Mouse (Mus musculus) embryonic facial prominence, embryonic 14.5 days (tissue): ENCODE data around the gene Prkra. TPM values are rescaled to one million over a fixed set of nuclear protein-coding genes. Genes with fewer than 3 reads are reported as not detected.
"Not testable (repeated sequence)": the region's sequence is repeated elsewhere in the genome, so short reads cannot be mapped to it uniquely, and the experiment has no call there.

Experiments used
- ATAC-seq: fragments of 200-750 bp; cut with Nextera tagmentation; 2 replicates; pipeline ENCODE4 v1.8.0; 2017; ENCODE audit warnings: low read depth, moderate number of reproducible peaks, moderate TSS enrichment
- DNase-seq: peaks from one replicate; pipeline ENCODE4 v3.0.0-alpha.2; 2015; ENCODE audit warnings: low spot score
- H3K27ac ChIP-seq: fragments of 300-500 bp; sonication (generic); replicated peaks from 2 replicates; pipeline ENCODE4 v1.5.1; 2014; ENCODE audit warnings: low read depth, mild to moderate bottlenecking, low read length, moderate library complexity
- H3K27me3 ChIP-seq: fragments of 300-500 bp; sonication (generic); replicated peaks from 2 replicates; pipeline ENCODE4 v1.6.1; 2014; ENCODE audit warnings: low read length; ENCODE audit not compliant: control insufficient read depth, insufficient read depth
- H3K36me3 ChIP-seq: fragments of 300-500 bp; sonication (generic); 2 replicates; pipeline ENCODE4 v1.6.1; 2014; ENCODE audit warnings: low read length, mixed read lengths; ENCODE audit not compliant: control insufficient read depth, insufficient read depth
- H3K4me1 ChIP-seq: fragments of 300-500 bp; sonication (generic); 2 replicates; pipeline ENCODE4 v1.6.1; 2014; ENCODE audit warnings: antibody characterized with exemption, low read length; ENCODE audit not compliant: control insufficient read depth, insufficient read depth
- H3K4me2 ChIP-seq: fragments of 300-500 bp; sonication (generic); 2 replicates; pipeline ENCODE4 v1.6.1; 2014; ENCODE audit warnings: low read depth, mild to moderate bottlenecking, low read length, moderate library complexity, mixed read lengths
- H3K4me3 ChIP-seq: fragments of 300-500 bp; sonication (generic); 2 replicates; pipeline ENCODE4 v1.5.1; 2014; ENCODE audit warnings: low read depth, mild to moderate bottlenecking, low read length
- H3K9ac ChIP-seq: fragments of 300-500 bp; sonication (generic); 2 replicates; pipeline ENCODE4 v1.6.1; 2014; ENCODE audit warnings: low read depth, mild to moderate bottlenecking, low read length, moderate library complexity, mixed read lengths
- H3K9me3 ChIP-seq: fragments of 300-500 bp; sonication (generic); 2 replicates; pipeline ENCODE4 v1.6.1; 2016; ENCODE audit warnings: low read length; ENCODE audit not compliant: control insufficient read depth
- WGBS: fragments of 180-500 bp; shearing (Covaris S2); extraction: QIAGEN DNeasy Blood & Tissue Kit; methylation state at CpG from one replicate; pipeline ENCODE4 v1.1.7; 2014; 5-methylcytosine and 5-hydroxymethylcytosine counted together
- polyA plus RNA-seq: library from polyadenylated mRNA; unstranded; fragments of >200 nt; fragmentation: Nextera tagmentation; extraction: Ambion mirVana; gene quantifications from 2 replicates; pipeline ENCODE4 v1.2.1, GENCODE M21; 2014

Gene Prkra
- polyA plus RNA-seq, 1 experiment from 2014 or later = 52.8 TPM

DNA sequence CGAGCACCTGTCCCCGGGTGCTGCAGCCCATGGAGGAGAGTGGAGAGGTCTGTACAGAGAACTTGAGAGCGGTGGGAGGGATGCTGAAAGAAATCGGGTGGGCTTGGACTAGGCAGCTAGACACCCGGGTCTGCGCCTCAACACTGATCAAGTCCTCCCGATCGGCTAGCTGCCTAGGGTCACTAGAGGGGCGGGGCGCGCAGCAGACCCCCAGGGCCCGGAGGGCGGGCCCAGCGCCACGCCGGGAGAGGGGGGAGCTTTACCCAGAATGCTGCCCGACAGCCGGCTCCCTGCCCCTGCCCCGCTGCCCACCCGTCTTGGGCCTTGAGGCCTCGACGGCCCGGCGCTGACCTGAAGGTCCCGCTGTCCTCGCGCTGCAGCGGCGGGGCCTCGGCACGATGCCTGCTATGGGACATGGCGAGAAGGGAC is 360 bp downstream of the Prkra start:
- Histone ChIP-seq H3K36me3 (peaks cover 8% of the 10 kb centered on the region), H3K27me3 (no peaks in the 10 kb centered on the region), H3K27ac (peak overlapping the region; percentile 79), H3K9me3 (no peaks in the 10 kb centered on the region), H3K9ac (peak overlapping the region; percentile 88), H3K4me2 (peak overlapping the region; percentile 85), H3K4me3 (peak overlapping the region; percentile 90), H3K4me1 (peaks cover 11% of the 10 kb centered on the region)
- peak; percentile 41 for ATAC-seq
- WGBS = 2% methylated on average over 18 of the region's 32 CpGs
- peak; percentile 58 for DNase-seq

DNA sequence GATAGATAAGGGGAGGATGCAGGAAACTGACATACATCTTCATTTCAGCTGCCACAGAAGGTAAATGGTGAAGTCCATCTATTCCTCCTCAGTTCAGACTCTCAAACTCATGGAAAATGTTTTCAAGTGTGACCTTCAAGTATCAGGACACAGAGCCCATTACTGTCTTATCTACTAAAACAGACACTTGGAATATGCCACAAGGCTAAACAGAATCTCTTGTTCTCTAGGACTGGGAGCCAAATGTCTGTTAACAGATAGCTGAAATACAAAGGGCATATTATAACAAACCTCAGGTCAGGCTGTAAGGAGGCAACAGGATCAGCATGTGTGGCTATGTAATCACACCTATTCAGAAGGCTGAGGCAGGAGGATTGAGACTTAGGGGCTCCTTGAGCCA is 4.0 kb downstream of the Prkra start:
- Histone ChIP-seq H3K27ac (no peak overlapping the region), H3K4me1 (peaks cover 8% of the 10 kb centered on the region), H3K9ac (no peak overlapping the region), H3K36me3 (peaks cover 44% of the 10 kb centered on the region), H3K4me2 (no peak overlapping the region), H3K27me3 (no peaks in the 10 kb centered on the region), H3K9me3 (no peaks in the 10 kb centered on the region), H3K4me3 (no peak overlapping the region)
- no peak for ATAC-seq
- no peak for DNase-seq

DNA sequence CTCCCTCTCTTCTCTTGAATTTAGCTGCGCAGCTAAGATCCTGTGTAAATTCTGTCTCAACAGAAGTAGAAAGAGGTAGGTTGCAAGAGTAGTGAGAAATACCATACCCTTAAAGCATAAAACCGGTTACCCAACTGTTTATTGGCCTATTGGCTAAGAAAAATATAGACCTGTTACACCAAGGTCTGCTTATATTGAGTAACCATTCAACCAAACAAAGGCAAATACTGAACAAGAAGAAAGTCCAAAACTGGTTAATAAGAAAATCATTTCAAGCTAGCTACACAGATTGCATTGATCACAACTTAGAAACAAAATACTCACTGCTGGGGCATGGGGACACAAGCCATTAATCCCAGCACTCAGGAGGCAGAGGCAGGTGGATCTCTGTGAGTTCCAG is 8.2 kb downstream of the Prkra start:
- Histone ChIP-seq H3K4me3 (no peak overlapping the region), H3K36me3 (peaks cover 80% of the 10 kb centered on the region), H3K27me3 (no peaks in the 10 kb centered on the region), H3K4me1 (no peaks in the 10 kb centered on the region), H3K9me3 (no peaks in the 10 kb centered on the region), H3K27ac (no peak overlapping the region), H3K4me2 (no peak overlapping the region), H3K9ac (no peak overlapping the region)
- ATAC-seq (no peak), DNase-seq (no peak)
- 97% methylated on average over 2 of the region's 2 CpGs for WGBS

DNA sequence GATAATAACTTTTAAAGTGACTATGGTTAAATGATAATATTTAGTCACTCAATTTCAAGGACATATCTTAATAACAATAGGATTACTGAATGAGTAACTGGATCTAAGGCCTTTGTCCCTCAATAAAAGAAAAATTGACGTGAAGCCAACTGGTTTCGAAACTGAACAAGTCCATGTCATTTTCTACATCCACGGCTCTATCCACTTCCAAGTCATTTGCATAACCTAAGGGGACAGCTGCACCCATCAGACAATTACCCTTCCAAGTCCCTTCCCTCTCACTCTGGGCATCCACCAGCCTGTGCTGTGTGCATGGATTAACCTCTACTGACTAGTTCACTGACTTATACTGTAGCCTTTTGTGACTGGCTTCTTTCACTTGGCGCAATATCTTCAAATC is 16.2 kb downstream of the Prkra start:
- Histone ChIP-seq H3K9me3 (no peaks in the 10 kb centered on the region), H3K27ac (no peak overlapping the region), H3K27me3 (no peaks in the 10 kb centered on the region), H3K36me3 (peaks cover 89% of the 10 kb centered on the region), H3K4me2 (no peak overlapping the region), H3K4me1 (no peaks in the 10 kb centered on the region), H3K4me3 (no peak overlapping the region), H3K9ac (no peak overlapping the region)
- no peak for ATAC-seq
- DNase-seq = no peak
- 85% methylated on average over 4 of the region's 4 CpGs for WGBS

DNA sequence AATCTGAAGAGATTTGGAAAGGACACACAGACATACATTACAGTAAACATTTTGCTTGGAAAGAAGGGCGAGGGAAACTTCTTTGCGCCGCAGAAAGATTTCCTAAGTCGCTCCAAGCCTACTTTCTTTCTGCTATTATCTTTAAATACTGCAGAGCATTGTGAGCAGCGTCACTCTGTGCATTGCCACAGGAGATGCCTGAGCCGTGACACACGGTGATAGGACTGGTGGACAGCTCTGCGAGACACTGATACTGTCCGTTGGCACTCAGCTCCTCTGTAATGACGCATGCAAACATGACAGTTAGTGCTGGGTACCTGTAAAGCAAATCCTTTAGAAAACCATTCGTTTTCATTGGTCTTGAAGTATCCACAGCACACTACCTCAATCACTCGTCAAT is 17.5 kb downstream of the Prkra start:
- no peaks in the 10 kb centered on the region for H3K27me3 ChIP-seq
- peaks cover 80% of the 10 kb centered on the region for H3K36me3 ChIP-seq
- 93% methylated on average over 12 of the region's 12 CpGs for WGBS

DNA sequence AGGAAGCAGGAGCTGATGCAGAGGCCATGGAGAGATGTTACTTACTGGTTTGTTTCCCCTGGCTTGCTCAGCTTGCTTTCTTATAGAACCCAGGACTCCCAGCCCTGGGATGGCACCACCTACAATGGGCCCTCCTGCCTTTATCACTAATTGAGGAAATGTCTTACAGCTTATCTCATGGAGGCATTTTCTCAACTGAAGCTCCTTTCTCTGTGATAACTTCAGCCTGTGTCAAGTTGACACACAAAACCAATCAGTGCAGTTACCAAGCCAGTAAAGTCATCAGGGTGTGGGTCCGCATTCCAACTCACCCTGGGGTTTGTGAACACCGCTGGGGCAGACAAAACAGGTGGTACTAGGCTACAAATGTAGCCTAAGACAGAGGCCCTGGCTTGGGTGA is 25.5 kb downstream of the Prkra start:
- H3K4me1 ChIP-seq, ATAC-seq, H3K9ac ChIP-seq, H3K9me3 ChIP-seq, H3K4me3 ChIP-seq, H3K27ac ChIP-seq, DNase-seq, H3K4me2 ChIP-seq, H3K27me3 ChIP-seq: not testable (repeated sequence)
- 95% methylated on average over 2 of the region's 2 CpGs for WGBS
- H3K36me3 ChIP-seq = peaks cover 35% of the 10 kb centered on the region

More for the DNA sequence above, 17.5 kb downstream of the Prkra start:
- Histone ChIP-seq H3K9me3 (peaks cover 4% of the 10 kb centered on the region), H3K4me2 (no peak overlapping the region), H3K27ac (no peak overlapping the region), H3K9ac (no peak overlapping the region), H3K4me1 (no peaks in the 10 kb centered on the region), H3K4me3 (no peak overlapping the region)
- DNase-seq = no peak
- ATAC-seq = no peak

DNA sequence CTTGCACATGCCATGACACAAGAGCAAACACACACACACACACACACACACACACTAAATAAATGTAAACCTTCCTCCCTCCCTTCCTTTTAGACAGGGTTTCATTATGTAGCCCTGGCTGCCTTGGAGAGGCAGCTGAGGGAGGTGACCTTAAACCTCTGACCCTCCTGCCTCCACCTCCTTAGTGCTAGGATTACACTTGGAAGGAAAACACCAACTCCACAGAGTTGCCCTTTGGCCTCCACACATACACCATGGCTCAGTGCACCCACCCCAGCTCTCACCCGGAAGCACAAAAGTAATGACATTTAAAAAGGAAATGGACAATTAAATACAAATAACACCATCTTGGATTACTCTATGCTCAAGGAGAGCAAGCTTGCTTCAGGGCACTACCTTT is 26.1 kb downstream of the Prkra start:
- ATAC-seq (no peak), DNase-seq (no peak)
- H3K9ac ChIP-seq = no peak overlapping the region
- 28% methylated on average over 1 of the region's 1 CpGs for WGBS
- no peak overlapping the region for H3K4me2 ChIP-seq
- H3K27me3 ChIP-seq = no peaks in the 10 kb centered on the region
- peaks cover 4% of the 10 kb centered on the region for H3K9me3 ChIP-seq
- peaks cover 29% of the 10 kb centered on the region for H3K36me3 ChIP-seq
- no peaks in the 10 kb centered on the region for H3K4me1 ChIP-seq
- no peak overlapping the region for H3K27ac ChIP-seq
- H3K4me3 ChIP-seq = no peak overlapping the region

DNA sequence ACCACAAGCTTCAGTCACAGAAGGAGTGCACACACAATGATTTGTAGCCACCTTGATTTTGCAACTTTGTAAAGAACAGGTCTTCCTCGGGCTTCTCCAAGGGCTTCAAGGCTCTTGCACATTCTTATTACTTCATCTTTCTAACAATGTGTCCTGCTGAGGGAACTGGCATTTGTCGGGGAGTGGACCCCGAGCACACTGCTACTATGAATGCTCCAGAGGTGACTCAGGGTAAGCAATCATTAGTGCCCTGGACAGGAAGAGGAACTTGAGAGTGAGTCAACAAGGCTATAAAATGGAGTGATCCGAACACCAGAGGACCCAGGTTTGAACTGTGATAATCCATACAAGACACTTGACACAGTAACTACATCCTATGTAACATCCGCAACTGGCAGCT is 27.6 kb downstream of the Prkra start:
- H3K4me2 ChIP-seq = no peak overlapping the region
- no peaks in the 10 kb centered on the region for H3K9me3 ChIP-seq
- DNase-seq (no peak), ATAC-seq (no peak)
- H3K9ac ChIP-seq = no peak overlapping the region
- H3K4me3 ChIP-seq = no peak overlapping the region
- H3K36me3 ChIP-seq = peaks cover 23% of the 10 kb centered on the region
- 91% methylated on average over 5 of the region's 5 CpGs for WGBS
- no peaks in the 10 kb centered on the region for H3K27me3 ChIP-seq
- H3K4me1 ChIP-seq = no peaks in the 10 kb centered on the region
- H3K27ac ChIP-seq = no peak overlapping the region

DNA sequence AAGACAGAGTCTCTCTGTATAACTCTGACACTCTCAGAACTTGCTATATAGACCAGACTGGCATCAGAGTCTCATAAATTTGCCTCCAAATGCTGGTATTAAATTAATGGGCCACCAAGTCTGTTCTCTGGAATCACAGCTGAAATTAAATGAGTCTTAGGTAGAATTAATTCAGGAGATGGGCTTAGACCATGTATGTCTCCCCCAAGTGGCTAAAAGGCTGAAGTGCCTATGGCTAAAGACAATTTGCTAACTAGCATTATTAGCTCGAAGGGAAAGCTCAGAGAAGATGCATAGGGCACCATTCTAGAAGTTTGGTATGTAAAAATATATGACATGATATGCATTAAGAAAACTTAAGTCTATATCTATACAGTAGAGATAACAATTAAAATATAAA is 29.7 kb downstream of the Prkra start:
- Histone ChIP-seq H3K36me3 (0 out of 2 replicates have a peak, but pooled peaks cover 4% of the 10 kb centered on the region), H3K4me1 (no peaks in the 10 kb centered on the region), H3K9me3 (no peaks in the 10 kb centered on the region), H3K27ac (no peak overlapping the region), H3K4me3 (no peak overlapping the region), H3K9ac (no peak overlapping the region), H3K27me3 (no peaks in the 10 kb centered on the region), H3K4me2 (no peak overlapping the region)
- 29% methylated on average over 1 of the region's 1 CpGs for WGBS
- ATAC-seq (no peak), DNase-seq (peak; percentile 71)
